Mouse (Mus musculus): ENCODE measurements around the gene Nudt15. TPM values are rescaled to one million over a fixed set of nuclear protein-coding genes. Genes with fewer than 3 reads are reported as not detected.

Nudt15 gene
- polyA plus RNA-seq, 2 experiments from 2014 or later = 3.9 to 4.4 TPM

DNA sequence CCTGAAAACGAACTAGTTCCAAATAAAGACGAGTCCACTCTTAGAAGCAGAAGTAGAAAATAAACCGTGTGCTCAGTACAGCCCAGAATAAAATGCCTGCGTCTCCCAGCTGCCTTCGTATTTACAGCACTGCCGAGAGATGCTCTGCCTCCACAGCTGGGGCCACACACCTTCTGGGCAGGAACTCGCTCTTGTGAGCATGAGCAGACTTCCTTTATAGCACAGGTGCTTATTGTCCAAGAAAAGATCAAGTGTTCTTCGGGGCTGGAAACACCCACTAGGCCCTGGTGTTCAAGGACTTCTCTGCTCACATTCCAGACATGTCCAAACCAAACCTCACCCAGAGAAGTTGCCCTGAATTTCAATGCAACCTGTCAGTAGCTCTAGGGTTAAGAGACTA, 77.4 kb downstream of the Nudt15 start:
- ATAC-seq = no peak

DNA sequence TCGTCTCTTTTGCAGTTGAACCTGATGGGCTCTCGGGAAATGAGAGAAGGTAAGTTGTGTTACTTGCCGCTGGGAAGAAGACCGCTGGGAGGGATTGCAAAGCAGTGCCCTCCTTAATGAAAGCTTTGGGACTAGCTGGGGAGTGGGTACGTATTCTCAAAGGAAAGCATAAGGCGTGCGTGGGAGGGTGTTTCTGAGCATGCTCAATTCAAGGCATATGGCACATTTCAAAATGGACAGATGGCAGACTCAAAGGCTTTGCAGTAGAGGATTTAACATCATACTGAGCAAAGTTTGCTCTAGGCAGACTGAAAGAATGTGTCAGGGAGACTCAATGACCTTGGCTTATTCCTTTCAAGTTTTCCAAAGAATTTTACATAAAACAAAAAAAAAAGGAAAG, 78.5 kb downstream of the Nudt15 start:
- no peak for ATAC-seq

Other genes with a start within 250 kb of the Nudt15 start
- 10 to 100 TPM; 10.0 to 85.9 TPM for gene Rb1, start 222.4 kb downstream of the Nudt15 start, polyA plus RNA-seq (2017; shearing (Covaris generic))
- 1,000 to 10,000 TPM in 1 of 2 experiments, 100 to 1,000 TPM in 1; 926 to 1,094 TPM for gene Itm2b, start 163.0 kb downstream of the Nudt15 start, polyA plus RNA-seq (2017; shearing (Covaris generic))
- 10 to 100 TPM; 73.3 to 88.7 TPM for gene Med4, start 38.2 kb downstream of the Nudt15 start, polyA plus RNA-seq (2017; shearing (Covaris generic))
- gene Sucla2, start 22.9 kb downstream of the Nudt15 start, polyA plus RNA-seq (2017; shearing (Covaris generic)) = 10 to 100 TPM; 75.7 to 78.3 TPM
- not detected for gene Gm21750, start 113.0 kb upstream of the Nudt15 start, polyA plus RNA-seq (2017; shearing (Covaris generic))

Measured in CD4-positive, CD25-positive, alpha-beta regulatory T cell, adult 4 months (primary cell).